Mouse (Mus musculus): ENCODE measurements around the gene 9130019O22Rik. TPM values are rescaled to one million over a fixed set of nuclear protein-coding genes. Genes with fewer than 3 reads are reported as not detected.
A peak's percentile ranks its signal among the peaks of the same experiment; 100 is the strongest.

9130019O22Rik gene
- total and polyA plus RNA-seq, 2 experiments from 2014 or later = 1.3 to 4.6 TPM

DNA sequence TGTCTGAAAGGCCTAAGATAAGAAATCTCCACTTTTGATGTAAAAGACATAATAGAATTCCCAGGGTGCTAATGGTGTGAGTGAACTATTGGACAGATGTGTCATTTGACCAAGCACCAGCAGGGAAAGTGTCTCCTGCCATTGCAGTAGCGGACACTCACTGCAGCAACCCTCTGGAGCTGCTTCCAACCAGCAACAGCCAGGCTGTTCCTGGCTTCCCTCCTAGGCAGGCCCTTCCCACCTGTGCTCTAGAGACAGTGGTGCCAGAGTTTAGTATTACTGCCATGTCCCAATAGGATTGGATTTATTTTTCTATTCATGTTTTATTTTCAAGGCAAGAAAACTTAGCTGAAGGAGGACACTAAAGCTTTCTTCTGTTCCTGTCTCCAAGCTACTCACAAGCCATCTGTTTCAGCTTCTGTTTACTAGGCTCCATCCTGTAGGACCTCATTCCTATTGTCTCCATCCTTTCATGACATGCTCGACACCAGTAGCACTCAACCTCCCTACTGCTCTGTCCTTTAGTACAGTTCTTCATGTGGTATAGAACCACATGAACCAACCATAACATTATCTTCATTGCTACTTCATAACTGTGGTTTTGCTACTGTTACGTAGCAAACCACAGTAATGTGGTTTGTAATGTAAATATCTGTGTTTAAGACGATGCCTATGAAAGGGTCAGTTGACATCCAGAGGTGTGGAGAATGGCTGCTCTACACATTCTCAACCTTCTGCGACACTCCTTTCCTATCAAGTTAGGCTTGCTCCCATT is 35.5 kb downstream of the 9130019O22Rik start:
- Histone ChIP-seq H3K4me1 (ENCODE audit: insufficient read depth) (0 out of 2 replicates have a peak, but pooled peaks cover 3% of the 10 kb centered on the region), H3K9me3 (ENCODE audit: low read length) (no peaks in the 10 kb centered on the region), H3K27ac (ENCODE audit: low read depth, low read length) (no peak overlapping the region), H3K4me3 (ENCODE audit: low read depth, low read length) (no peak overlapping the region), H3K4me2 (ENCODE audit: low read depth) (no peak overlapping the region), H3K27me3 (ENCODE audit: insufficient read depth, low read length) (no peaks in the 10 kb centered on the region), H3K9ac (no peak overlapping the region), H3K36me3 (ENCODE audit: insufficient read depth) (no peaks in the 10 kb centered on the region)
- TF ChIP-seq CTCF (IDR thresholded peaks at IDR 0.05; ENCODE audit: low read depth) = no peak
- DNase-seq (no peak), ATAC-seq (no peak)
- WGBS = 90% methylated on average over 5 of the region's 5 CpGs

DNA sequence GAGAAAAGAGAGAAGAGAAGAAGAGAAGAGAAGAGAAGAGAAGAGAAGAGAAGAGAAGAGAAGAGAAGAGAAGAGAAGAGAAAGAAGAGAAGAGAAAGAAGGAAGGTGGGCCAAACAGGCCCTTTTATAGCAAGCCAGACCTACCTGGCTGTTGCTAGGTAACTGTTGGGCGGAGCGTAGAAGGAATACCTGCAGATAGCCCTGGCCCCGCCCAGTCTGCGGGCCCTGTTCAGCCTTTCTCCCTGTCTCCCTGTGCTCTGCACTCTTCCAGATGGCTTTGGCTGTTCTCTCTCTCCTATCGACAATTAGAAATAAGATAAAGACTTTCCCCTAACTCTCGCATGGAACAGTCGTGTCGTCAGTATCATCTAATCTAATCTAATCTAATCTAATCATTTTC is 40.3 kb downstream of the 9130019O22Rik start:
- H3K4me3 ChIP-seq (ENCODE audit: low read depth, low read length) = peak overlapping the region; percentile 91; the same call in 1 of the 2 replicates
- 0 out of 2 replicates have a peak overlapping the region, but pooled peaks have one; percentile 93 for H3K9ac ChIP-seq
- H3K36me3 ChIP-seq (ENCODE audit: insufficient read depth) = peaks cover 11% of the 10 kb centered on the region; the same call in 1 of the 2 replicates
- no peak for TF ChIP-seq CTCF (IDR thresholded peaks at IDR 0.05; ENCODE audit: low read depth)
- WGBS = 14% methylated on average over 8 of the region's 8 CpGs
- H3K9me3 ChIP-seq (ENCODE audit: low read length) = no peaks in the 10 kb centered on the region
- DNase-seq (no peak), ATAC-seq (no peak)
- H3K4me2 ChIP-seq (ENCODE audit: low read depth) = peak overlapping the region; percentile 62
- 0 out of 2 replicates have a peak, but pooled peaks cover 5% of the 10 kb centered on the region for H3K4me1 ChIP-seq (ENCODE audit: insufficient read depth)
- H3K27ac ChIP-seq (ENCODE audit: low read depth, low read length) = no peak overlapping the region
- H3K27me3 ChIP-seq (ENCODE audit: insufficient read depth, low read length) = no peaks in the 10 kb centered on the region

- Histone ChIP-seq H3K9ac (peak within 1 kb of the TSS; percentile 93), H3K4me1 (ENCODE audit: insufficient read depth) (0 out of 2 replicates have a peak, but pooled peaks cover 5% of the 10 kb centered on the region), H3K4me3 (ENCODE audit: low read depth, low read length) (peak within 1 kb of the TSS; percentile 91), H3K9me3 (ENCODE audit: low read length) (no peaks in the 10 kb centered on the region), H3K36me3 (ENCODE audit: insufficient read depth) (peaks cover 15% of the 10 kb centered on the region), H3K27me3 (ENCODE audit: insufficient read depth, low read length) (no peaks in the 10 kb centered on the region), H3K27ac (ENCODE audit: low read depth, low read length) (peak within 1 kb of the TSS; percentile 94), H3K4me2 (ENCODE audit: low read depth) (peak within 1 kb of the TSS; percentile 62)
- no peak for TF ChIP-seq CTCF (IDR thresholded peaks at IDR 0.05; ENCODE audit: low read depth)
- 3% methylated on average over 69 of the region's 76 CpGs for WGBS
- ATAC-seq (peak; percentile 94), DNase-seq (peak; percentile 94)
Measured at GRCm38 (mm10) chr7:127345512-127346325, 41.2 kb downstream of the 9130019O22Rik start, which contains the start of gene Zfp768. Zfp768 (minus strand) TSS chr7:127345589.

DNA sequence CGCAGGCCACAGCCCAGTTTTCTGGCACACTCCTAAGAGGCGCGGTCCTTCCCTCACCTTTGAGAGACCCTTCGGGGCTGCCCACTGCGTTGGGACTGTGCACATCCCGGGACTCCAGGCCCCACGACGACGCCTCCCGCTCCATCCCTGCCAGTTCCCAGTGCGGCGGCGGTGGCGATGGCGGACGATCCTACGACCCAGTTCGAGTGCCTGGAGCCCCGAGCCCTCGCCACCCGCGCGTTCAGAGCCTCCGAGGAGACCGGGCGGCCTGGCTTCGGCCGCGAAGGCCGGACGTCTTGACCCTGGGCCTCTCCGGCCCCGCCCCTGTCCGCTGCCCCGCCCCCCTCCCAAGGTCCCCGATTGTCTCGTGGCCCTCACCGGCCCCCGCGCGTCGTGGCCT is 41.9 kb downstream of the 9130019O22Rik start:
- Histone ChIP-seq H3K36me3 (ENCODE audit: insufficient read depth) (peaks cover 15% of the 10 kb centered on the region), H3K4me1 (ENCODE audit: insufficient read depth) (0 out of 2 replicates have a peak, but pooled peaks cover 5% of the 10 kb centered on the region), H3K9me3 (ENCODE audit: low read length) (no peaks in the 10 kb centered on the region), H3K27me3 (ENCODE audit: insufficient read depth, low read length) (no peaks in the 10 kb centered on the region), H3K9ac (peak overlapping the region; percentile 93), H3K4me2 (ENCODE audit: low read depth) (peak overlapping the region; percentile 62), H3K4me3 (ENCODE audit: low read depth, low read length) (peak overlapping the region; percentile 91), H3K27ac (ENCODE audit: low read depth, low read length) (peak overlapping the region; percentile 94)
- no peak for TF ChIP-seq CTCF (IDR thresholded peaks at IDR 0.05; ENCODE audit: low read depth)
- peak; percentile 20 for ATAC-seq
- under 1% methylated on average over 40 of the region's 42 CpGs for WGBS
- DNase-seq = no peak

DNA sequence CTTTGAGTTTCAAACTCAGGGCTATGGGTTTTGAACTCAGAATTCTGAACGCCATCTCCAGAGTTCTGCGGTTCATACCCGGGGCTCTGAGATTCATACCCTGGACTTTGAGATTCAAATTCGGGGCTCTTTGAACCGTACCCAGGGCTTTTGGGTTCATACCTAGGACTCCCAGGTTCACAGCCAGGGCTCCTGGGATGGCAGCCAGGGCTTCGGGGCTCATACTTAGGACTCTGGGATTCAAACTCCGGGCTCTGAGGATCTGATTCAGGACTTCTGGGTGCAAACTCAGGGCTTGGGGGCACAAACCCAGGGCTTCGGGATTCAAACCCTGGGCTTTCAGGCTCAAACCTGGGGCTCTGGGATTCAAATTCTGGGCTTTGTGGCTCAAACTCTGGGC is 42.6 kb downstream of the 9130019O22Rik start:
- no peak for DNase-seq
- H3K9me3 ChIP-seq (ENCODE audit: low read length) = no peaks in the 10 kb centered on the region
- no peaks in the 10 kb centered on the region for H3K27me3 ChIP-seq (ENCODE audit: insufficient read depth, low read length)
- peak overlapping the region; percentile 62 for H3K4me2 ChIP-seq (ENCODE audit: low read depth)
- 88% methylated on average over 8 of the region's 8 CpGs for WGBS
- ATAC-seq = no peak
- H3K9ac ChIP-seq = peak overlapping the region; percentile 93
- peaks cover 15% of the 10 kb centered on the region for H3K36me3 ChIP-seq (ENCODE audit: insufficient read depth)
- peak overlapping the region; percentile 91 for H3K4me3 ChIP-seq (ENCODE audit: low read depth, low read length)
- H3K27ac ChIP-seq (ENCODE audit: low read depth, low read length) = no peak overlapping the region
- TF ChIP-seq CTCF (IDR thresholded peaks at IDR 0.05; ENCODE audit: low read depth) = no peak
- H3K4me1 ChIP-seq (ENCODE audit: insufficient read depth) = 0 out of 2 replicates have a peak, but pooled peaks cover 5% of the 10 kb centered on the region

GRCm38 (mm10) chr7:127343351-127344019 is 43.5 kb downstream of the 9130019O22Rik start:
- Histone ChIP-seq H3K9me3 (ENCODE audit: low read length) (no peaks in the 10 kb centered on the region), H3K9ac (no peak overlapping the region), H3K27me3 (ENCODE audit: insufficient read depth, low read length) (no peaks in the 10 kb centered on the region), H3K36me3 (ENCODE audit: insufficient read depth) (peaks cover 15% of the 10 kb centered on the region), H3K27ac (ENCODE audit: low read depth, low read length) (no peak overlapping the region), H3K4me2 (ENCODE audit: low read depth) (no peak overlapping the region), H3K4me1 (ENCODE audit: insufficient read depth) (0 out of 2 replicates have a peak, but pooled peaks cover 5% of the 10 kb centered on the region), H3K4me3 (ENCODE audit: low read depth, low read length) (no peak overlapping the region)
- ATAC-seq (no peak), DNase-seq (no peak)
- no peak for TF ChIP-seq CTCF (IDR thresholded peaks at IDR 0.05; ENCODE audit: low read depth)
- 94% methylated on average over 38 of the region's 38 CpGs for WGBS

Measured in forebrain, postnatal 0 days (tissue).